Mouse (Mus musculus) intestine, embryonic 14.5 days (tissue): ENCODE measurements around the gene Akap6. TPM values are rescaled to one million over a fixed set of nuclear protein-coding genes. Genes with fewer than 3 reads are reported as not detected.

ENCODE experiments used
- ATAC-seq: fragments of 200-750 bp; cut with Nextera tagmentation; replicated peaks from 2 replicates; pipeline ENCODE4 v1.8.0; 2017; ENCODE audit warnings: low read depth, moderate number of reproducible peaks, moderate TSS enrichment, moderate library complexity; ENCODE audit not compliant: low FRiP score, low TSS enrichment
- DNase-seq: peaks from one replicate; pipeline ENCODE4 v3.0.0-alpha.2; 2018; ENCODE audit warnings: low spot score
- H3K27ac ChIP-seq: fragments of 300-500 bp; sonication (generic); 2 replicates; pipeline ENCODE4 v1.5.1; 2014; ENCODE audit warnings: low read depth, mild to moderate bottlenecking, control low read depth
- H3K27me3 ChIP-seq: fragments of 300-500 bp; sonication (generic); replicated peaks from 2 replicates; pipeline ENCODE4 v1.6.1; 2014; ENCODE audit warnings: low read length, control low read depth; ENCODE audit not compliant: control insufficient read depth, insufficient read depth
- H3K36me3 ChIP-seq: fragments of 300-500 bp; sonication (generic); 2 replicates; pipeline ENCODE4 v1.6.1; 2014; ENCODE audit warnings: low read length, control low read depth; ENCODE audit not compliant: control insufficient read depth, insufficient read depth
- H3K4me1 ChIP-seq: fragments of 300-500 bp; sonication (generic); replicated peaks from 2 replicates; pipeline ENCODE4 v1.6.1; 2014; ENCODE audit warnings: low read length, control low read depth, mixed read lengths; ENCODE audit not compliant: control insufficient read depth, insufficient read depth
- H3K4me2 ChIP-seq: fragments of 300-500 bp; sonication (generic); 2 replicates; pipeline ENCODE4 v1.6.1; 2014; ENCODE audit warnings: low read length
- H3K4me3 ChIP-seq: fragments of 300-500 bp; sonication (generic); 2 replicates; pipeline ENCODE4 v1.5.1; 2014; ENCODE audit warnings: low read depth, low read length, control low read depth, mixed read lengths
- H3K9ac ChIP-seq: fragments of 300-500 bp; sonication (generic); 2 replicates; pipeline ENCODE4 v1.6.1; 2014; ENCODE audit warnings: mild to moderate bottlenecking, low read length
- H3K9me3 ChIP-seq: fragments of 300-500 bp; sonication (generic); 2 replicates; pipeline ENCODE4 v1.6.1; 2016; ENCODE audit warnings: low read length, control low read depth; ENCODE audit not compliant: control insufficient read depth
- WGBS: fragments of 180-500 bp; shearing (Covaris S2); extraction: QIAGEN DNeasy Blood & Tissue Kit; methylation state at CpG from one replicate; pipeline ENCODE4 v1.1.7; 2014; 5-methylcytosine and 5-hydroxymethylcytosine counted together
- polyA plus RNA-seq: library from polyadenylated mRNA; unstranded; fragments of >200 nt; fragmentation: Nextera tagmentation; extraction: Ambion mirVana; gene quantifications from 2 replicates; pipeline ENCODE4 v1.2.1, GENCODE M21; 2014

Gene Akap6
- polyA plus RNA-seq, 1 experiment from 2014 or later, result 3.2 TPM

DNA sequence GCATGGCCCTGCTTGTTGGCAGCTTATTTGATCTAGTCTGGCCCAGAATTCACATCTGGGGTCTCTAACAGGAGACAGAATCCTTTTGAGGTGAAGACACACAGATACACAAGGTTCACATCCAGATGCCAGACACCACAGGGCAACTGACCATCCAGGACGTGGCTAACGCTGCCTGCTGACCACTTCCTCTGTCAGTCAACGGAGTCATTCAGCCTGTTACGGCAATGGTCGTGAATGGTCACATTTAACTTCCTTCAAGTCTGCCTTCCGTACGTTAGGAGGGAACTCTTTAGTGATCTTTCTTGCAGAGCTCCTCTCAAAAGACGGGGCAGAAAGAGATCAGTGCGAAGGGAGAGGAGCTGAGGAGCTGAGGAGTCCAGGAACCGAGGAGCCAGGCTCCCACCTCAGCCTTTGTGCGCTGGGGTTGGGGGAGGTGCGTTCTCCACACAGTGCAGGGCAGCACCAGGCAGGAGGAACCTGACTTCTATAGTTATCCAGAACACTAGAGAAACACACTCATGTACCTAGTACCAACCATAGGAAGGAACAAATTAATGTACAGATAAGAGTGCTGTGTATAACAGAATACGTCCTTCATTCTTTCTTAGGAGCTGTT lies 209.4 kb downstream of the Akap6 start:
- Histone ChIP-seq H3K9me3 (no peaks in the 10 kb centered on the region), H3K9ac (no peak overlapping the region), H3K27me3 (no peaks in the 10 kb centered on the region; the same call in 1 of the 2 replicates), H3K27ac (no peak overlapping the region), H3K4me3 (no peak overlapping the region), H3K4me2 (no peak overlapping the region), H3K4me1 (no peaks in the 10 kb centered on the region), H3K36me3 (no peaks in the 10 kb centered on the region)
- 54% methylated on average over 13 of the region's 13 CpGs for WGBS
- DNase-seq (no peak), ATAC-seq (no peak)

DNA sequence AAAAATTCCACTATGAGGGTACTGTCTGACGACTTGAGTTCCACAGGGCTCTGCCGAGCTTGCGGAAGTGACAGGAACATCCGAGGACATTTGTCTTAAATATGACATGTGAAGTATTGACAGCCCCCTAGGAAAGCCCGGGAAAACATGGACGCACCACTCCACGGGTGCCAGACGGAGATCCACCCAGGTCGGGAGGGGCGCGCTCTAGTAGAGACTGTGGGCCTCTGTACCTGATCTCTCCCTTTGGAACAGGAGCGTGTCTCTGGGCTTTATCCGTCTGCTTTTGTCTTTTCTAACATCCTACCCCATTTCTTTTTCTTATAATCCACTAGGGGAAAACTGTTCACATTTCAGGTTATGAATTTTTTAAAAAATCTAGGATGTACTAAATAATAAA lies 211.2 kb downstream of the Akap6 start:
- no peaks in the 10 kb centered on the region for H3K9me3 ChIP-seq
- H3K36me3 ChIP-seq, result no peaks in the 10 kb centered on the region
- no peak overlapping the region for H3K4me3 ChIP-seq
- H3K4me1 ChIP-seq, result no peaks in the 10 kb centered on the region
- ATAC-seq, result no peak
- no peak for DNase-seq
- WGBS, result 79% methylated on average over 13 of the region's 13 CpGs
- H3K27me3 ChIP-seq, result no peaks in the 10 kb centered on the region; the same call in 1 of the 2 replicates
- H3K9ac ChIP-seq, result no peak overlapping the region
- H3K27ac ChIP-seq, result no peak overlapping the region
- no peak overlapping the region for H3K4me2 ChIP-seq

DNA sequence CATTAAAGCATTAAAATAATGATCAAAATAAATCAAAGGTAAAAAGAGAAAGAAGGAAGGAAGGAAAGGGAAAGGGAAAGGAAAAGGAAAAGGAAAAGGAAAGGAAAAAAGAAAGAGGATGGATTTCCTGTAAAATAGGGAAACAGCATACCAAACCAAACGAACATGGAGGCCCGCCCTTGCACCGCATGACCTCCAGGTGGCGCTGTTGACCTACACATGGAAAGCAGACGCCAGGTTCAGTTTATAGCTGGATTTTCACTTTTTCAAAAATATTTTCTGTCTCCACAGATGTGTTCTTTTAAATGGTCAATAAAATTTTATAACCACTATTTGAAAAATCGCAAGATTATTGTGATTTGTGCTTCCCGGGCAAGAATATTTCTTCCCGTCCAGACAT lies 211.6 kb downstream of the Akap6 start:
- WGBS, result 18% methylated on average over 8 of the region's 8 CpGs
- DNase-seq, result peak; percentile 94
- Histone ChIP-seq H3K9me3 (no peaks in the 10 kb centered on the region), H3K4me1 (no peaks in the 10 kb centered on the region), H3K9ac (no peak overlapping the region), H3K4me2 (no peak overlapping the region), H3K4me3 (no peak overlapping the region), H3K27ac (no peak overlapping the region), H3K27me3 (no peaks in the 10 kb centered on the region; the same call in 1 of the 2 replicates), H3K36me3 (no peaks in the 10 kb centered on the region)
- no peak for ATAC-seq

DNA sequence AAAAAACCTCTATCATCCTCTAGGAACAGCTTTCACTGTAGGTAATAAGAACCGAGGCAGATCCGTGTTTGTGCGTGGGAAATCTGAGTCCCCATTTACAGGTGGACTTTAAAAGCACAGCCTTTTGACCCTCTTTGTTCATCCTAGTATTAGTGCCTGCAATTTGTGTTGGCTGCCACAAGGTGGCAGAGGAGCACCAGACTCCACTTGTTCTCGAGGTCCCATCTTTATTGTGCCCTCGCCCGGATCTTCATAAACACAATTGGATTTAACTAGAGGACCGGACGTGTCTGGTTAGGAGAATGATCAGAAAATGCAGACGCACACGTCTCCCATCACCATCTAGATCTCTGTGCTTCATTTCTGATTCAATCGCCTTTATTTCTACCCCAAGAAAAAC lies 219.8 kb downstream of the Akap6 start:
- Histone ChIP-seq H3K9ac (no peak overlapping the region), H3K9me3 (no peaks in the 10 kb centered on the region), H3K36me3 (no peaks in the 10 kb centered on the region), H3K4me2 (no peak overlapping the region), H3K27me3 (no peaks in the 10 kb centered on the region), H3K4me3 (no peak overlapping the region), H3K27ac (no peak overlapping the region), H3K4me1 (no peaks in the 10 kb centered on the region)
- WGBS, result 32% methylated on average over 11 of the region's 11 CpGs
- ATAC-seq, result no peak
- DNase-seq, result peak; percentile 63

DNA sequence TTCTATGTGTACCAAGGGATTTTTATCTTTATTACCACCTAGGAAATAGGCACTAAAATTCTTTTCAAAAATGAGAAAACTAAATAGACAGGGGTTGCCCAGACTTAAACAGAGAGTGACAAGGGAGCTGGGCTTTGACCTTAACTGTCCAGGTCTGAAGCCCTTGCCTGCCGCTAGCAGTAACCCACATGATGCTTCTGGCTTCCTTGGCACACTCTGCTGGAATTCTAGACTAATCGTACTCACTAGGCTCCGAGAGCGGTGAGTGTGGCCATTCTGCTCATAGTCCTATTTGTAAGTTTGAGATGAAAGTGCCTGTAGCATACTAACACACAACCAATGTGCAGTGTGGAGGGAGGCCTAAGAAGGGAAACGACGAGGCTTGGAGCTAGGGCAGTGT lies 223.3 kb downstream of the Akap6 start:
- WGBS, result 86% methylated on average over 6 of the region's 6 CpGs
- Histone ChIP-seq H3K4me2 (no peak overlapping the region), H3K4me1 (no peaks in the 10 kb centered on the region; the same call in 1 of the 2 replicates), H3K27me3 (no peaks in the 10 kb centered on the region), H3K36me3 (no peaks in the 10 kb centered on the region), H3K4me3 (no peak overlapping the region), H3K27ac (no peak overlapping the region), H3K9me3 (no peaks in the 10 kb centered on the region), H3K9ac (no peak overlapping the region)
- DNase-seq (peak; percentile 44), ATAC-seq (no peak)

DNA sequence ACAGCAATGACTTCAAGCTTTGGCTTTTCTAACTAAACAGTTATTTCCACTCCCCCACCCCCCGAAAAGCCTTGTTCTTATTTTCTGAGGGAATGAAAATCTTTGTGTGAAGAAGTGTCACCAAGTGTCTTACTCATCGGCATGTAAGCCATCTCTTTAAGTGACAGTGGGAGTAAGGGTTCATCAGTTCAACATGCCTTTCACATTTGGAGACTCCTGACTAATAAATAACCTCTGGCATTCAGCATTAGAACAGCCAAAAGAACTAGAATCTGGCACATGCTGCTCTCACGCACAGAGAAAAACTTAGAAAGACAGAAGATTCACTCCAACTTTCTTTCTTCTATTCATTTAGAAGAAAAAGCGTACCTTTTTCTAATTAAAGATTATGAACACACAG lies 226.3 kb downstream of the Akap6 start:
- Histone ChIP-seq H3K36me3 (no peaks in the 10 kb centered on the region), H3K9ac (no peak overlapping the region), H3K9me3 (no peaks in the 10 kb centered on the region), H3K4me1 (no peaks in the 10 kb centered on the region; the same call in 1 of the 2 replicates), H3K4me2 (no peak overlapping the region), H3K4me3 (no peak overlapping the region), H3K27me3 (no peaks in the 10 kb centered on the region), H3K27ac (no peak overlapping the region)
- 61% methylated on average over 4 of the region's 4 CpGs for WGBS
- DNase-seq (no peak), ATAC-seq (no peak)

DNA sequence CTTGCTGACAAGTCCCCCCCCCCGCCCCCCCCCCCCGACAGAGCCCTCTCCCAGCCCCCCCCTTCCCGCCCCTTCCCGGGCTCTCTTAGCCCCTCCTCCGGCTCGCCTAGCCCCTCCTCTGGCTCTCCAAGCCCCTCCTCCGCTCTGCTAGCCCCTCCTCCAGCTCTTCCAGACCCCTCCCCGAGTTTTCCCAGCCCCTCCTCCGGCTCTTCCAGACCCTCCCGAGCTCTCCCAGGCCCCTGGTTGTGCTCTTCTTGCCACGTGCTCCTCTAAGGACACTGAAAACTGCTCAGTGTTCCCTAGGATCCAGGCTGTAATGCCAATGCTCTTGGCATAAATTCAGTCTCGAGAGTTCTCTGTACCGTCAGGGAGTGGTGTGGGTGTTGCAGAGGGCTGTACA lies 234.6 kb downstream of the Akap6 start:
- no peaks in the 10 kb centered on the region for H3K27me3 ChIP-seq
- H3K4me2 ChIP-seq, result no peak overlapping the region
- no peaks in the 10 kb centered on the region for H3K9me3 ChIP-seq
- WGBS, result 73% methylated on average over 7 of the region's 13 CpGs
- ATAC-seq (no peak), DNase-seq (no peak)
- no peak overlapping the region for H3K4me3 ChIP-seq
- H3K4me1 ChIP-seq, result no peaks in the 10 kb centered on the region
- H3K27ac ChIP-seq, result no peak overlapping the region
- H3K36me3 ChIP-seq, result no peaks in the 10 kb centered on the region
- H3K9ac ChIP-seq, result no peak overlapping the region

DNA sequence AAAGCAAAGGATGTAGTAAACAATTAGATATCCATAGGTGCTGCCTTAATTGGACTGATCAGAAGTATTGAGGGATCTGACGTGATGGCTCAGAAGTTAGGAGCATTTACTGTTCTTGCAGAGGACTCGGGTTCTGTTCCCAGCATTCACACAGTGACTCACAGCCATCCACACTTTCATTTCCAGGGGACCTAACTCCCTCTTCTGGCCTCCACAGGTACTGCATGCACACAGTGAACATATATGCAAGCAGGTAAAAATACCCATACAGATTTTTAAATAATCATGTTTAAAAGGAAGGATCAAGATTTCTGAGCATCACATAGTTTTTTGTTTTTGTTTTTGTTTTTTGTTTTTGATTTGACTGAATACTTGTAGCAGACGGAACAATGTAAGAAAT lies 235.8 kb downstream of the Akap6 start:
- H3K4me2 ChIP-seq, result no peak overlapping the region
- no peaks in the 10 kb centered on the region for H3K4me1 ChIP-seq
- no peaks in the 10 kb centered on the region for H3K9me3 ChIP-seq
- H3K4me3 ChIP-seq, result no peak overlapping the region
- H3K9ac ChIP-seq, result no peak overlapping the region
- H3K27ac ChIP-seq, result no peak overlapping the region
- H3K27me3 ChIP-seq, result no peaks in the 10 kb centered on the region
- ATAC-seq, result no peak
- 91% methylated on average over 3 of the region's 3 CpGs for WGBS
- DNase-seq, result no peak
- H3K36me3 ChIP-seq, result no peaks in the 10 kb centered on the region

DNA sequence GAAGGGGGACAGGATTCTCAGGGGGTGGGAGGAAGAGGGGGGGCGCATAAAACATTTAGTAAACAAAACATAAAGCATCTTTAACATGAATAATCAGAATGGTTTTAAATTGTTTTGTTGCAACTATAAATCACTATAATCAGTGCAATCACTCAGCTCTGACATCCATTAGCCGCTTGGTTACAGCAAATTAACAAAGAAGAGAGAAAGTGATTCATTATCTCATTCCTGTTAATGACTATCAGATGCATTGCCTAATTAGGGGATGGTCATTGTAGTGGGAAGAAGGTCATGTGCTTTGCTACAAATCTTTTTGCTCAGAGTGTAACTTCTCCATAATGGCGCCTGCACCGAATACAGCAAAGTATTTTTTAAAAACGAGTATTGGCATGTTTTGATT lies 239.6 kb downstream of the Akap6 start:
- no peak overlapping the region for H3K9ac ChIP-seq

More for the DNA sequence above, 239.6 kb downstream of the Akap6 start:
- no peaks in the 10 kb centered on the region for H3K9me3 ChIP-seq
- WGBS, result 77% methylated on average over 5 of the region's 5 CpGs
- DNase-seq (no peak), ATAC-seq (no peak)
- no peak overlapping the region for H3K4me2 ChIP-seq
- H3K27ac ChIP-seq, result no peak overlapping the region
- no peaks in the 10 kb centered on the region for H3K27me3 ChIP-seq
- H3K4me1 ChIP-seq, result no peaks in the 10 kb centered on the region
- H3K4me3 ChIP-seq, result no peak overlapping the region
- H3K36me3 ChIP-seq, result no peaks in the 10 kb centered on the region
